Mouse (Mus musculus) neural tube, embryonic 14.5 days (tissue): ENCODE data around the gene Tmem74b. TPM values are rescaled to one million over a fixed set of nuclear protein-coding genes. Genes with fewer than 3 reads are reported as not detected.

Experiments
- ATAC-seq: fragments of 200-750 bp; cut with Nextera tagmentation; 2 replicates; pipeline ENCODE4 v1.8.0; 2017; ENCODE audit warnings: low read depth, mild to moderate bottlenecking, moderate TSS enrichment, moderate library complexity
- H3K27ac ChIP-seq: fragments of 300-500 bp; sonication (generic); 2 replicates; pipeline ENCODE4 v1.5.1; 2014; ENCODE audit warnings: low read depth, mild to moderate bottlenecking, control low read depth, low read length, moderate library complexity, mixed read lengths
- H3K27me3 ChIP-seq: fragments of 300-500 bp; sonication (generic); 2 replicates; pipeline ENCODE4 v1.6.1; 2014; ENCODE audit warnings: low read length; ENCODE audit not compliant: control insufficient read depth, insufficient read depth
- H3K36me3 ChIP-seq: fragments of 300-500 bp; sonication (generic); 2 replicates; pipeline ENCODE4 v1.6.1; 2014; ENCODE audit warnings: low read length, mixed read lengths; ENCODE audit not compliant: control insufficient read depth, insufficient read depth
- H3K4me1 ChIP-seq: fragments of 300-500 bp; sonication (generic); 2 replicates; pipeline ENCODE4 v1.6.1; 2014; ENCODE audit warnings: low read length; ENCODE audit not compliant: control insufficient read depth, insufficient read depth
- H3K4me2 ChIP-seq: fragments of 300-500 bp; sonication (generic); 2 replicates; pipeline ENCODE4 v1.6.1; 2014; ENCODE audit warnings: mild to moderate bottlenecking, low read depth, low read length, control low read depth
- H3K4me3 ChIP-seq: fragments of 300-500 bp; sonication (generic); 2 replicates; pipeline ENCODE4 v1.5.1; 2014; ENCODE audit warnings: low read depth, low read length, control low read depth, mixed read lengths
- H3K9ac ChIP-seq: fragments of 300-500 bp; sonication (generic); replicated peaks from 2 replicates; pipeline ENCODE4 v1.6.1; 2014; ENCODE audit warnings: low read depth, mild to moderate bottlenecking, control low read depth, low read length, mixed read lengths
- H3K9me3 ChIP-seq: fragments of 300-500 bp; sonication (generic); 2 replicates; pipeline ENCODE4 v1.6.1; 2016; ENCODE audit warnings: low read length; ENCODE audit not compliant: control insufficient read depth
- WGBS: fragments of 180-500 bp; shearing (Covaris S2); extraction: QIAGEN DNeasy Blood & Tissue Kit; methylation state at CpG from one replicate; pipeline ENCODE4 v1.1.7; 2014; 5-methylcytosine and 5-hydroxymethylcytosine counted together
- polyA plus RNA-seq: library from polyadenylated mRNA; unstranded; fragments of >200 nt; fragmentation: Nextera tagmentation; extraction: Ambion mirVana; gene quantifications from 2 replicates; pipeline ENCODE4 v1.2.1, GENCODE M21; 2014

The Tmem74b gene
- polyA plus RNA-seq, 1 experiment from 2014 or later, result 23.4 TPM

DNA sequence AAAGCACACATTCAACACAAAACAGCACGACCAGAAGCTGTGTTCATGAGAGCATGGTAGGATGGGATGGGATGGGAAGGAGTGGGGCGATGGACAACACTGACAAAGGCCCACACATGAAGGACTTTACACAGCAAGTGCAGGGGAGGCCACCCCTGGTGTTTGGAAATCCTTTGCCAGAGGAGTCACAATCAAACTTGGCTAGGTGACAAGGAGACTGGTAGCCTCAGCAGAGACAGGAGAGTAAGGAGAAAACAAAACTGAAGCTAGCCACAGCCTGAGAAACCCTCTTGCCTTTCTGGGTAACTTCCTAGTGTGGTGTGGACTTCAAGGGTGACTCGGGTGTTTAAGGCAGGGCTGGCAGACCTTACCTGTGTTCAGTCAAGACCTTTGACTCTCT is 37.3 kb downstream of the Tmem74b start:
- Histone ChIP-seq H3K36me3 (peaks cover 4% of the 10 kb centered on the region; the same call in 1 of the 2 replicates), H3K4me3 (no peak overlapping the region), H3K27me3 (no peaks in the 10 kb centered on the region), H3K9ac (no peak overlapping the region), H3K27ac (no peak overlapping the region), H3K4me2 (no peak overlapping the region), H3K4me1 (peaks cover 16% of the 10 kb centered on the region), H3K9me3 (no peaks in the 10 kb centered on the region)
- 85% methylated on average over 3 of the region's 3 CpGs for WGBS
- ATAC-seq, result no peak

DNA sequence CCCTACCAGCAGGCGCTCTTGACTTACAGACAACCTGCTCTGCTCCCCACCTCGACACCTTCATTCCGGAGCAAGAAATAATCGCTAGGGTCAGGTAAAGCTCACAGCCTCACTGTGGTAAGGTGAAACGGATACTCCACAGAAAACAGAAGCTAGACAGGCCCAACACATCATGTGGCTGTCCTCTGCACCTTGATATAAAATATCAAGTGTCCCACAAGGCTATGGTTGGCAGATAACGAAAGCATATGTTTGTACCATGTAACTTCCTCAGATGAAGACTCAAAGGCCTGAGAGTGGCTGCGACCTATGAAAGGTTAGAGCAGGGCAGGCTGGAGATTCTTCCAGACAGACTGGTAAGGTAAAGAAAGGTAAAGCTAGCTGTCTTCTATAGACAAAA is 37.7 kb downstream of the Tmem74b start:
- H3K27me3 ChIP-seq, result no peaks in the 10 kb centered on the region
- WGBS, result 95% methylated on average over 7 of the region's 7 CpGs
- H3K4me3 ChIP-seq, result no peak overlapping the region

DNA sequence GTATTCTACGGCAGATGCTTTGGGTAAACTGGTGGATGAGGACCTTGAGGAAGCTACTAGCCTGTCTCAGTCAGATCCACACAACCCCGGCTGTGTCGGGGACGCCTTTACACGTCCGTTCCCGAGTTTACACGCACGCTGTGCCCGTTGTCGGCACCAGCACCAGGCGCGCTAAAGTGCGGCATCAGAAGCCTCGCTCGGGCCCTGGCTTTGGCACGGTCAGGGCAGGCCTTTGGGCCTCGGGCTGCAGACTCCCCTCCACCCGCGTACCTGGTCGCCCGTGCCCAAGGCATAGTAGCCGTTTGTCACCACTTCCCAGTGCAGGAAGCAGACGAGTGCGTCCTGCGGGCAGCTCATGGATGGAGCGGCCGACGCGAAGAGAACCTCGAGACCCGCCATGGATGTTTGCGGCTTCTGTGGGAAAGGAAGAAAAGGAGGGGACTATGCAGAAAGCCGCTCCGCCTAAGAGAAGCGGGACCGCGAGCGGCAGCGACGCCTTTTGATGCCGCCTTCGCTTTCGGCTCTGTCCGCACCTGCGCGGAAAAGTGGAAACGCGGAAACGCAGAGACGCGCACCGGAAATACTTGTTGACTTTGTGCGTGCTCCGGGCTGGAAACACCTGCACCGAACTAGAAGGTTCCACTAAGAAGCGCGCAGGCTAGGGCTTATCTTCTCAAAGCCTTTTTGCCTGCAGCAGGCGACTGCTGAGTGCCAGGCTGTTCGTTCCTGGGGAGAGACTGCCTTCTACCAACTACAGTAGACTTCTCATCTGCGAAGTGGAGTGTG is 39.1 kb downstream of the Tmem74b start:
- peak overlapping the region; percentile 82 for H3K9ac ChIP-seq
- H3K4me2 ChIP-seq, result peak overlapping the region; percentile 96
- H3K36me3 ChIP-seq, result no peaks in the 10 kb centered on the region
- peak overlapping the region; percentile 93 for H3K4me3 ChIP-seq
- H3K27me3 ChIP-seq, result no peaks in the 10 kb centered on the region
- H3K27ac ChIP-seq, result peak overlapping the region; percentile 64; the same call in 1 of the 2 replicates
- peak; percentile 93 for ATAC-seq
- no peaks in the 10 kb centered on the region for H3K9me3 ChIP-seq
- WGBS, result under 1% methylated on average over 61 of the region's 61 CpGs
- peaks cover 16% of the 10 kb centered on the region for H3K4me1 ChIP-seq

More for the DNA sequence above, 37.7 kb downstream of the Tmem74b start:
- Histone ChIP-seq H3K9ac (no peak overlapping the region), H3K4me1 (peaks cover 16% of the 10 kb centered on the region), H3K36me3 (no peaks in the 10 kb centered on the region), H3K4me2 (peak overlapping the region; percentile 96; the same call in 1 of the 2 replicates), H3K9me3 (no peaks in the 10 kb centered on the region), H3K27ac (no peak overlapping the region)
- no peak for ATAC-seq

DNA sequence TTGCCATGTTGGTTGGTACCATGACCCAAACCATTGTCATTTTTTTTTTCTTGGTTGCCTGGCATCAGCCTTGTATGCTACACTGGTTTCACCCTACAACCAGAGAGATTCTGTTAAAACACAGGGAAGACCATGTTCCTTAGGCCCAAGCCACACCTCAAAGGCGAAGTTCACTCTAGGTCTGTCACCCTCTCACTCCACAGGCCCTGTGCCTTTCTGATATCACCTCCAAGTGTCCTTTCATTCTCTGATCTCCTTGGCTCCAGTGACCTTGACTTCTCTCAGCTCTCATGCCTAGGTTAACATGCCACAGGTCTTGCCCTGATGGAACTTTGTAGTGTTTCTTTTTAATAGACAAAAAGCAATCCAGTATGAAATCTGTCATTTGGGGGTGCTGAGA is 40.3 kb downstream of the Tmem74b start:
- ATAC-seq, result no peak
- Histone ChIP-seq H3K9ac (no peak overlapping the region), H3K4me1 (peaks cover 16% of the 10 kb centered on the region), H3K27me3 (no peaks in the 10 kb centered on the region), H3K4me2 (no peak overlapping the region), H3K9me3 (no peaks in the 10 kb centered on the region), H3K27ac (no peak overlapping the region), H3K36me3 (no peaks in the 10 kb centered on the region), H3K4me3 (no peak overlapping the region)
- 100% methylated on average over 1 of the region's 1 CpGs for WGBS

DNA sequence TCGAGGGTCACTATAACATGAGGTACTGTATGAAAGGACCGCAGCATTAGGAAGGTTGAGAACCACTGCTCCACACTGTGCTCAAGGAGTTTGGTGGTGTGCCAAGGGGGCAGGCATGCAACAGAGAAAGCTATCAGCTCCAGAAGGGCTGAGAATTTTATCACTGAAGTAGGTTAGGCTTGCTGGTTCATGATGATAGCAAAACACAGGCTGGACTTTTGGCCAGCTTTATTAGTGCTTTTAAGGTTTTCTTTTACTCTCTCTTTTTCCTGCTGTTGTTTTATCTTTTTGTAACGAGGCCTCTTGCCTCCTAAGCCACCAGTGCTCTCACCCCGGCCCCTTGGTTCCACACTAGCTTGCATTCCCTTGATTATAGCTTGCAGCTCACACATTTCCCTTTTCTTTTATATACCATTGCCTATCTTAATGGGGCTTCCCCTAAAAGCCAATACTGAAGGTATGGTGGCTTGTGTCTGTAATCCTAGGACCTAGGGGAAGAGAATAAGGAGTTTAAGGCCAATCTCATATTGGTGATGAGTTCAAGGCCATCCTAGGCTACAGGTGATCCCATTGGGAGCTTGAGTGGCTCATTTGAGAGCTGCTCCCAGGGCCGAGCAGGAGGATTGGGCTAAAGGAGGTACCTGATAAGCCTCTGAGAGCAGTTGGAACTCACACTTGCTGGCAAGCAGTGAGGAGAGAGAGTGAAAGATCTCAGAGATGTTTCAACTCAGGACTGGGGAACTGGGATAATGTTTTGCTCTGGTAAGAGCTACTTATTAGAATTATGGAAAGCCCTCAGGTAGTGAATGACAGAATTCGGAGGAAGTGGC is 41.3 kb downstream of the Tmem74b start:
- H3K9ac ChIP-seq, result no peak overlapping the region
- H3K27ac ChIP-seq, result no peak overlapping the region
- peaks cover 16% of the 10 kb centered on the region for H3K4me1 ChIP-seq
- H3K4me2 ChIP-seq, result no peak overlapping the region
- H3K36me3 ChIP-seq, result no peaks in the 10 kb centered on the region
- no peaks in the 10 kb centered on the region for H3K9me3 ChIP-seq
- ATAC-seq, result no peak
- H3K27me3 ChIP-seq, result no peaks in the 10 kb centered on the region
- H3K4me3 ChIP-seq, result no peak overlapping the region
- WGBS, result 71% methylated on average over 6 of the region's 6 CpGs

DNA sequence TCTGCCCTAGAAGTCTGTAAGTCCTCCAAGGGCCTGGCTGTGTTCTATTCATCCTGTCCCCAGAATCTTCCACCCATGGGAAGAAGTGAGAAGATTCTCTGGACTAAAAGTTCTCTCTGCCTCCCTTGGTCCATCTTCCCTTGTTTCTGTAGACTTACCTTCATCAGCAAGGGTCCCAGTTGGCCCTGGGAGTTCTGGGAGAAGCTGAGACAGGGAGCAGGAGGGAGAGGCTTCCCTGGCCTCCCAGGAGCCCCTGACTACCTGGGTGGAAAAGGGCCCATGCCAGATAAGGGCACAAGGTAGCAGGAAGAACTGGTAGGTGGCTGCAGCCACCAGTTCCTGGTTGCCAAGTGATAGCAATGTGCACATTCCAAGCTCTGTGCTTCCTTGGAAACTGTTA is 42.0 kb downstream of the Tmem74b start, which contains the start of gene Psmf1:
Gene Psmf1, minus strand, starts transcription at position 342 of the 400 bp plus-strand sequence.
- Histone ChIP-seq H3K4me3 (no peak within 1 kb of the TSS), H3K27ac (no peak within 1 kb of the TSS), H3K27me3 (no peaks in the 10 kb centered on the region), H3K36me3 (no peaks in the 10 kb centered on the region), H3K9ac (no peak within 1 kb of the TSS), H3K9me3 (no peaks in the 10 kb centered on the region), H3K4me1 (peaks cover 15% of the 10 kb centered on the region), H3K4me2 (no peak within 1 kb of the TSS)
- no peak for ATAC-seq

DNA sequence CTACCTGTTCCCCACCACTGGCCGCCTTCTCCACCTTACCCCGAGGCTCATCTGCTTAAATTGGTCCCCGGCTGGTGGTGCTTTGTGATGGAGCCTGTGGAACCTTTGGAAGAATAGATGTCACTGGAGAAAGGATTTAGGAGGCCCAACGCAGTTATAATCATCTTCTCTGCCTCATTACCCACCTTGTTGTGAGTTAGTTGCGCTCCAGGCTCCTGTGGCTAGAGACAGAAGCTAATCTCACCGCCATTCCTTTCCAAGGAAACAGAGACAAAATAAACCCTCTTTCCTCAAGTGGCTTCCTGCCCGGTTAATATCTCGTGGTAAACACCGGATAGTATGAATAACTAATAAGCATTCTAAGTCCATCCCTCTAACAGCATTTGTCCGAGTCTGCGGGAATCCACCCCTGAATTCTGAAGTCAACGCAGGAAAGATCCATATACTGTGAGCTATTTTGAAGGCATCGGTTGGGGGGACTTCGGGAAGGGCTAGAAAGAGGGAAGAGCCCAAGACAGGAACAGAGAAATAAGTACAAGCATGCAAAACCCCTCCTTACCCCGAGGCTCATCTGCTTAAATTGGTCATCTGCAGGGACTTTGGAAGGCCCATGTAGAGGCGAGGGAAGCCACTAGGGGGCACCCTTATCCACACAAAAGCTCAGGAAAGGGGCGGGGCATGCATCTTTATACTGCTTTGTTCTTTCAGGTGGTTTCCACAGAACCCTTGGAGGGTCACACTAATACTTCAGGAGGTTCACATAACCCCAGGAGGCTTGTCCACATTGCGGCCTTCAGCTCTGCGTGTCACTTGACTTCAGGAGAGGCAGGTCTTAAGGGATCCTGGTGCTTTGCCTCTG is 46.3 kb downstream of the Tmem74b start:
- Histone ChIP-seq H3K9ac (no peak overlapping the region), H3K4me3 (no peak overlapping the region; the same call in 1 of the 2 replicates)
- WGBS, result 23% methylated on average over 19 of the region's 19 CpGs

DNA sequence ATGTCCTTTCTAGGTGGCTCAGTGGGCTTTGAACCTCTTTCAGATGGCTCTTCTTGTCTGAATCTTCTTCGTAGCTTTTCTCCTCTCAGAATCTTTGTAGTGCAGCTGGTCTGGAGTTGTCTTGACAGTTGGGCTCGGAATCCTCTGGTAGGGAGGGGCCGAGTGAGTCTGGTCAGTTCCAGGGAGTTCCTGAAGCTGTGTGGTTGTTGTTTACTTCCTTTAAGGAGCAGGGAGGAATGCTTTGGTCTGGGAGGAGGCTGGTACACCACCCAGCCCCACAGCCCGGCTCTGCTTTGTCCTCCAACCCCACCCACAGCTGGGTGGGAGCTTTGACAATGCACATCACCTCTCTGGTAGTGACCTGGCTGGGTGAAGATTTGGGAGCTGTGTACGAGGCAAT is 49.5 kb downstream of the Tmem74b start:
- WGBS, result 77% methylated on average over 5 of the region's 5 CpGs
- Histone ChIP-seq H3K9me3 (no peaks in the 10 kb centered on the region), H3K9ac (no peak overlapping the region), H3K4me3 (no peak overlapping the region), H3K4me1 (no peaks in the 10 kb centered on the region), H3K4me2 (no peak overlapping the region), H3K36me3 (no peaks in the 10 kb centered on the region), H3K27me3 (no peaks in the 10 kb centered on the region), H3K27ac (no peak overlapping the region)
- no peak for ATAC-seq

More for the DNA sequence above, 46.3 kb downstream of the Tmem74b start:
- no peaks in the 10 kb centered on the region for H3K27me3 ChIP-seq
- H3K27ac ChIP-seq, result peak overlapping the region; percentile 12; the same call in 1 of the 2 replicates
- H3K36me3 ChIP-seq, result no peaks in the 10 kb centered on the region
- no peaks in the 10 kb centered on the region for H3K4me1 ChIP-seq
- H3K4me2 ChIP-seq, result no peak overlapping the region; the same call in 1 of the 2 replicates
- H3K9me3 ChIP-seq, result no peaks in the 10 kb centered on the region
- ATAC-seq, result peak; percentile 91
